Mouse (Mus musculus) heart, adult 8-10 months (tissue): ENCODE results near the gene Ccdc163. TPM values are rescaled to one million over a fixed set of nuclear protein-coding genes. Genes with fewer than 3 reads are reported as not detected.

ENCODE experiments used
- DNase-seq: peaks from one replicate; pipeline ENCODE4 v3.0.0; 2022; ENCODE audit warnings: low spot score
- total RNA-seq, 4 experiments: library from RNA; stranded (reverse); gene quantifications; 2 replicates each; pipeline ENCODE4 v1.2.4; 2022

Gene Ccdc163
- total RNA-seq, 4 experiments from 2014 or later = 3.0 to 5.7 (median 4.1) TPM

- no peak for DNase-seq
Observed at GRCm38 (mm10) chr4:116777079-116777478, 68.8 kb downstream of the Ccdc163 start.

GRCm38 (mm10) chr4:116780541-116780940 is 72.2 kb downstream of the Ccdc163 start:
- DNase-seq = no peak

DNA sequence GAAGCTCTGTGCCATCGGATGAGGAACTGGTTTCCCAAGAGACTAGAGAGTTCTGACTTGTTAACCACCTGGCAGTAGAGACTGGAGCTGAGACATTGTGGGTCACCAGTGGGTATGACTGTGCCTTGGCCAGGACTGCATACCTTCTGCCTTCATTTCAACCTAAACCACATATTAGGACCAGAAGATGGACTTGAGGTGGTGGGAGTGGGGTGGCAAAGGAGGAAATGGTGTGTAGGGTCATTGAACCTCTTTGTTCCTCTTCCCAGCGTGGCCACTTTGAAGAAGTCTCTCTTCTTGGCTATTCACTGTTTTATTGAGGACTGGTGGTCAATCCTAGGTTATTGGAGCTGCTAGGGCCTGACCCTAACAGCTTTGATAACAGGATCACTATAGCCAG is 73.1 kb downstream of the Ccdc163 start:
- no peak for DNase-seq

DNA sequence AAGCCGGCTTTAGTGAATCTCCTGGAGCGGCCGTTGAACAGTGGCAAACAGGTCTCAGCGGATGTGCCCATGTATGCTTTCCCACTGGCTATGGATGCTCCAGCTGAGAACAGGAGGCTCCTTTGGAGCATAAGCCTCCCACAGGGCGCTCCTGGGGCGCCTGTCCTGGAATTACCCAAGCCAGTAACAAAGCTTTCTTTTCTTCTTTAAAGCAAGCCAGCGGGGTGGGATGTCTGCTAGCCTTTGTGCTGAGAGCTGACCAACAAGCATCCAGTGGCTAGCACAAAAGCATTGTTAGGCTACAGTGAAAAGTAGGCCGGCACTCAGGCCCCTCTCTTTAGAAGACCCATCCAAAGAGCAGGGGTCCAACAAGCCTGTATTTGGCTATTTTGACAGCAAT is 73.9 kb downstream of the Ccdc163 start:
- no peak for DNase-seq

GRCm38 (mm10) chr4:116786587-116786986 is 78.3 kb downstream of the Ccdc163 start:
- DNase-seq = no peak

DNA sequence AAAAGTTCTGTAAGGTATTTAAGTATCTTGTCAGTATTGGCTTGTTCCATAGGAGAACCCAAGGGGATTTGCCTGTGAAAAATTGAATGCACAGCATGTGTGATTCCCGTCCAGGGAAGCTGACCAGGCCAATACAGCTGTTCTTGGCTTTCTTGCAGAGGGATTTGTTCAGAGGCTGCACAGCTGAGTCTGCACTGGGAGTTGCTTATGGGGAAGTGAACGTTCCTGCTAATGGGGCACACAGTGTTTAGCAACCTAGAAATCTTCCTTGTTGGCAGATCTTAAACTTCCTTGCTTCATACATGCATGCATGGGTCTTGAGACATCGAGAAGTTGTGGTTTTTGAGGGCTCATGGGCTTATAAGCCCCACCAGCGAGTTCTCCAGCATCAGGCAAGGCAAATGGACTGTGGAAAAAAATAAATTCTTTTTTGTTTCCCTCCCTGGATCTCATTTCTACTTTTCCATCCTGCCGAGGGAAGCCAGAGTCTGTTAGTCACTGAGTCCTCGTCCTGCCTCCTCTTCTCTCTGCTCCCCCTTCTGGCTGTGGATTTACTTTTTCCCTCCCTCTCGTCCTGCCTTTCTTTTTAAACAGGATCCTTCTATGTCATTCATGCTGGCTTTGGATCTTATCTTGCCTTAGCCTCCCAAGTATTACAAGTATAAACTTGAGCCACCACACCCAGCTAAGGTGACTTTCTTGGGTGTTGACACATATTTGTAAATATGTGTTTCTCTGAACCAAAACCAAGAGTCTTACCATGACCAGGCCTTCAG is 79.9 kb downstream of the Ccdc163 start:
- DNase-seq = peak; percentile 21

DNA sequence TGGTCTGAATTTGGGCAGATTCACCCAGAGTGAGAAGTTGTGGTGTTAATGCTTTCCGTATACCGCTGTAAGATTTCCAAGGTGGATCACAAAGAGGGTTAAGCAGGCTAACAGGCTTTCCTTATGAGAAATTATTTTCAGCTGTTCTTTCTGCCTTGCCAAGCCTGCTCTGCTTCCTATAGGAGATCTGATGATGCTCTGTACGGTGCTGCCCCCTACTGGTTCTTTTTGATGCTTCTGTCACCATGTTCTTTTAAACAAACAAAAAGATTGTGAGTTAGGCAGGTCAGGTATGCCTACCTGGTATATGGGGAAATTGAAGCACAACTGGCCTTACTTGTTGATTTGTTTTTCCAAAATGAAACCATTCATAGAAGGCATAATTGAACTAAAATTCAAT is 80.6 kb downstream of the Ccdc163 start:
- peak; percentile 87 for DNase-seq

- no peak for DNase-seq
Observed at GRCm38 (mm10) chr4:116792453-116792852, 84.1 kb downstream of the Ccdc163 start.

GRCm38 (mm10) chr4:116794273-116794672 is 86.0 kb downstream of the Ccdc163 start:
- DNase-seq = no peak

GRCm38 (mm10) chr4:116796442-116797110 is 88.3 kb downstream of the Ccdc163 start:
- no peak for DNase-seq

- no peak for DNase-seq
Observed at GRCm38 (mm10) chr4:116799901-116800300, 91.6 kb downstream of the Ccdc163 start.

Other genes with a start within 250 kb of the Ccdc163 start
- gene Mast2, start 244.3 kb upstream of the Ccdc163 start, total RNA-seq = 100 to 1,000 TPM; 121 to 144 (median 138) TPM
- 10 to 100 TPM; 14.0 to 19.0 (median 16.8) TPM for gene Ipp, start 201.0 kb upstream of the Ccdc163 start, total RNA-seq
- 10 to 100 TPM; 31.5 to 34.6 (median 32.0) TPM for gene Tmem69, start 152.6 kb upstream of the Ccdc163 start, total RNA-seq
- 10 to 100 TPM; 65.2 to 87.3 (median 72.0) TPM for gene Gpbp1l1, start 150.9 kb upstream of the Ccdc163 start, total RNA-seq
- 1 to 10 TPM; 3.1 to 3.5 (median 3.3) TPM for gene Ccdc17, start 111.9 kb upstream of the Ccdc163 start, total RNA-seq
- 10 to 100 TPM; 13.3 to 18.4 (median 16.0) TPM for gene Nasp, start 80.6 kb upstream of the Ccdc163 start, total RNA-seq
- 100 to 1,000 TPM; 297 to 332 (median 327) TPM for gene Akr1a1, start 56.8 kb upstream of the Ccdc163 start, total RNA-seq
- 100 to 1,000 TPM; 475 to 641 (median 529) TPM for gene Prdx1, start 23.0 kb upstream of the Ccdc163 start, total RNA-seq
- gene Mmachc, start 103 bp upstream of the Ccdc163 start, total RNA-seq = 10 to 100 TPM; 61.8 to 72.5 (median 66.4) TPM
- gene Tesk2, start 12.4 kb downstream of the Ccdc163 start, total RNA-seq = 1 to 10 TPM; 1.6 to 3.3 (median 2.3) TPM
- 1 to 10 TPM; 4.2 to 8.2 (median 5.4) TPM for gene Toe1, start 99.1 kb downstream of the Ccdc163 start, total RNA-seq
- 1 to 10 TPM in 3 of 4 experiments, under 1 TPM in 1; 0.95 to 1.3 (median 1.1) TPM for gene Mutyh, start 99.2 kb downstream of the Ccdc163 start, total RNA-seq
- 1 to 10 TPM; 2.9 to 6.1 (median 3.9) TPM for gene Hpdl, start 113.2 kb downstream of the Ccdc163 start, total RNA-seq
- 1 to 10 TPM in 1 of 4 experiments, under 1 TPM in 3; 0.82 to 1.4 (median 0.92) TPM for gene Zswim5, start 168.9 kb downstream of the Ccdc163 start, total RNA-seq